Mouse (Mus musculus) C2C12 (cell line): Measurements from ENCODE around the gene Bcl2.

Source experiments
- CEBPB ChIP-seq: IDR thresholded peaks from one replicate; pipeline ENCODE4 v1.6.1; 2011; ENCODE audit warnings: low read depth, mild to moderate bottlenecking, control low read depth, moderate library complexity
- CTCF ChIP-seq: IDR thresholded peaks from one replicate; pipeline ENCODE4 v1.5.1; 2011; ENCODE audit not compliant: control insufficient read depth, insufficient read depth, insufficient read length
- FOSL1 ChIP-seq: IDR thresholded peaks from one replicate; pipeline ENCODE4 v1.8.0; 2011; ENCODE audit warnings: mild to moderate bottlenecking, low read length; ENCODE audit not compliant: poor library complexity, insufficient read depth, severe bottlenecking
- MAX ChIP-seq: IDR thresholded peaks from one replicate; pipeline ENCODE4 v1.6.1; 2011; ENCODE audit warnings: mild to moderate bottlenecking, control low read depth
- MYOD1 ChIP-seq: IDR thresholded peaks from one replicate; pipeline ENCODE4 v1.6.1; 2011; ENCODE audit warnings: low read depth; ENCODE audit not compliant: control insufficient read depth, insufficient read length
- MYOG ChIP-seq: IDR thresholded peaks from one replicate; pipeline ENCODE4 v1.6.1; 2011; ENCODE audit not compliant: control insufficient read depth, insufficient read length; ENCODE audit errors: extremely low read depth
- USF1 ChIP-seq: IDR thresholded peaks from one replicate; pipeline ENCODE4 v1.6.1; 2011; ENCODE audit warnings: low read depth, mild to moderate bottlenecking, control low read depth, moderate library complexity

DNA sequence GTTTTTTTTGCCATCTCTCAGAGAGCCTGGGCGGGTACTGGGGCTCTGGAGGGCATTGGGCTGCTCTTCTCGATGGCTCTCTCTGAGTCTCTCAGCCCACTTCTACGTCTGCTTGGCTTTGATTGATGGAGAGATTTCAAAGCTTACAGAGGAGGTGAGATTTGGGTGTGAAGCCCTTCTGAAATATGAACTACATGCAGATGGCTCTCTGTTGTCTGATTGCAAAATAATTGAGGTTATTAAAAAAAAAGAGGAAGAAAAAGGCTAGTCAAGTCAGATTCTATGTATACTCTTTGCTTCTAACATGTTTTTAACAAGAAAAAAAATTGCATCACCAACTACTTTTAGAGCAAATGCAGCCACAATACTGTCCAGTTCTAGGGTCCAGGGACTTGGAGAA lies 173.9 kb downstream of the Bcl2 start:
- TF ChIP-seq CTCF (no peak), CEBPB (no peak), MYOG (no peak), USF1 (no peak), MAX (no peak), MYOD1 (no peak), FOSL1 (no peak)
